Mouse (Mus musculus) retina, adult 2 months (tissue): ENCODE data around the gene Pde10a.

Experiments used
- DNase-seq: peaks from one replicate; pipeline ENCODE4 v3.0.0-alpha.2; 2012; ENCODE audit warnings: low read depth, low spot score

Pde10a gene

DNA sequence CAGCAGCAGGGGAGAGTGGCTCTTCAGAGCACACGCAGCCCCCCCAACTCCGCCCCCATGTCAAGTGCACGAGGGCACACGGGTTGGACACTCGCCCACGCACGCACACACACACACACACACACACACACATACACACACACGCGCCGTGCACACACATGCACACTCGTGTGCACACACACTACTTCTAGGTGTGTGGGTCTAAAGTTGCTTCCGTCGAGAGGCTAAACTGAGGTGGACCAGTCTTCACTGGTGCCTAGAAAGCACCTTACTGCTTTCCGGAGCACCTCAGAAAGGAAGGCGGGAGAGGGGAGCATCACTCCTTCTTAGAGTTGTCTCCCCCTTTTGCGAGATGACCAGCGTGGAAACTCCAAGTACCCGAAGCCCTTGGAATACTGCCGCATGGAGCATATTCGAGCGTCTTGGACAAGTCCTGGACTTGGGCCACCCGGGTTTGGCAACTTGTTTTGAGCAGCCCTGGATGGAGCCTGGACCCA lies at the start of gene Pde10a:
Pde10a (plus strand) TSS at position 148 of the 497 bp plus-strand sequence.
- DNase-seq: no peak

- DNase-seq: no peak
These were observed 46.6 kb upstream of the Pde10a start for GRCm38 (mm10) chr17:8478554-8478953.

GRCm38 (mm10) chr17:8479493-8480128 lies 45.6 kb upstream of the Pde10a start:
- no peak for DNase-seq

GRCm38 (mm10) chr17:8481797-8482196 lies 43.4 kb upstream of the Pde10a start:
- no peak for DNase-seq

DNA sequence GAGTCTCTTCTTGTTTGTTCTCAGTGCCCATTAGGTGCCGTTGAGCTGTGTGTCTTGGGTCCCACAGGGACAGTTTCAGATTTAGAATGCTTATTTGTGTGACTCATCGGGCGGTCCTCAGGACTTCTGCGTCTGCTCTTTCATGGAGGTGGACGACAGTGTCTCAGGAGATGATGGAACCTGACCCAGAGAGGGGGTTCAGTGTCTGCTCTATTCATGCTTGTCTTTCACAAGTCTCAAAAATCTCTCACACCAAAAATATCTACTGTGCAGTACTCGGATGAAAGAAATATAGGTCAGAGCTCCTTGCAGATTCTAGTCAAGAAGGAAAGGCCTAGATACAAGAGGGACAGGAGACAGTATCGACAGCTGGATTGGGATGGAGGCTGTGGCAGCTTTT lies 42.3 kb upstream of the Pde10a start:
- DNase-seq: no peak

DNA sequence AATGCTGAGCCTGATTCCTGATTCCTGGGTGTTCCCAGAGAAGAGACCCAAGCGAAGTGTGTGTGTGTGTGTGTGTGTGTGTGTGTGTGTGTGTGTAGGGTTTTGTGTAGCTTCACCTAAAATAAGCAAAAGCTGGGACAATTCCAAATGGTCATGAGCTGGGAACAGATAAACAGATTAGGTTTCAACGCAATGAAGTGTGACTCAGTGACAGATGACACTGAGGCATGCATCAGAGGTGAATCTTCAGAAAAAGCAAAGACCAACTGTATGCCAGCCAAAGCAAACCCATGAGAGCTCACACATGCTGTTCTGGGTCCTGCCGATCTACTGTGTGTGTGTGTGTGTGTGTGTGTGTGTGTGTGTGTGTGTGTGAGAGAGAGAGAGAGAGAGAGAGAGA lies 40.9 kb upstream of the Pde10a start:
- no peak for DNase-seq

DNA sequence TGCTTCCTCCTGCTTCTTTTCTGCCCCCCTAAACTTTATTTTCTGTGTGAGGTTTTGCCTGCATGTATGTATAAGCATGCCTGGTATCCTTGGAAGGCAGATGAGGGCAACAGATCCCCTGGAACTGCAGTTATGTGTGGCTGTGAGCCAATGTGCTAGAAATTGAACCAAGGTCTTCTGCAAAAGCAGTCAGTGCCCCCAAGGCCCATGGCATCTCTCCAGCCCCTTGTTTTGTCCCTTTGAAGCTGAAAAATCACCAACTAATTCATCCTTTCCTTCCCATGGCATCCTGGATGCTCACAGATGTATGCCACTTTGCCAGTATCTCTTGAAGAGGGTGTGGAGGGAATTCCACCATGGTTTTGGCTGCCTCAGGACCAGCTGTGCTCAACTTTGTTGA lies 40.0 kb upstream of the Pde10a start:
- DNase-seq: no peak

DNA sequence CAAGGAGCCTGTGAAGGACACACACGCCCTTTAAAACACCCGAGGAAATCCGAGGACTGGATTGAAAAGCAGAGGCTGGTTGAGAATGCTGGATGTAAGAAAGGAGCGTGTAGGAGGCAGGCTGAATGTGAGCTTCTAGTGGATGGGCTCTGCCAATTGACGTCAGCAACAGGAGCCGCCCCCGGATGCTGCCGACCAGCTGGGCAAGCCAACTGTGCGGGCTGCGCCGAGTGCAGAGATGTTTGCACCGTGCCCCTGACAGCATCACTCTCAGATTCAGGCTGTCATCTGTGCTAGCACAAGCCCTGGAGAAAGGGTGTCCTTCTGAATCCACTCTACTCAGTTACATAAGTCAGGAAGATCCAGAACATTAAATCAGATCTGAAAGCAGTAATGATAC lies 37.3 kb upstream of the Pde10a start:
- no peak for DNase-seq

DNA sequence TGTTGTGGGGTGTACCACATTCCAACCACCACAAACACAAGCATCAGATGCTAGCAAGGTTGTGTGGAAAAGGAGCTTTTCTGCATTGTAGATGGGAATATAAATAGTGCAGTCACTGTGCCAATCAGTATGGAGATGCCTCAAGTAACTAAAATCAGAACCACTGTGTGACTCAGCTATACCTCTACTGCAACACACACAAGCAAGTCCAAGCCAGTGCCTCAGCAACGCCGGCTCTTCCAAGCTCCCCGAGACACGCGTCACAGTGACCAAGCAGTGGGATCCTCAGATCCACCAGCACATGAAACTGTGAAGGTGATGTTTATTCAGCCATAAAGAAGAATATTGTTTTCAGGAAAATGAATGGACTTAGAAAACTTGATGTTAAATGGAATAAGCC lies 34.2 kb upstream of the Pde10a start:
- DNase-seq: no peak

- no peak for DNase-seq
These were observed 31.7 kb upstream of the Pde10a start for GRCm38 (mm10) chr17:8493461-8493860.

- no peak for DNase-seq
These were observed 27.0 kb upstream of the Pde10a start for GRCm38 (mm10) chr17:8498151-8498550.

- no peak for DNase-seq
These were observed 26.5 kb upstream of the Pde10a start for GRCm38 (mm10) chr17:8498655-8499054.

DNA sequence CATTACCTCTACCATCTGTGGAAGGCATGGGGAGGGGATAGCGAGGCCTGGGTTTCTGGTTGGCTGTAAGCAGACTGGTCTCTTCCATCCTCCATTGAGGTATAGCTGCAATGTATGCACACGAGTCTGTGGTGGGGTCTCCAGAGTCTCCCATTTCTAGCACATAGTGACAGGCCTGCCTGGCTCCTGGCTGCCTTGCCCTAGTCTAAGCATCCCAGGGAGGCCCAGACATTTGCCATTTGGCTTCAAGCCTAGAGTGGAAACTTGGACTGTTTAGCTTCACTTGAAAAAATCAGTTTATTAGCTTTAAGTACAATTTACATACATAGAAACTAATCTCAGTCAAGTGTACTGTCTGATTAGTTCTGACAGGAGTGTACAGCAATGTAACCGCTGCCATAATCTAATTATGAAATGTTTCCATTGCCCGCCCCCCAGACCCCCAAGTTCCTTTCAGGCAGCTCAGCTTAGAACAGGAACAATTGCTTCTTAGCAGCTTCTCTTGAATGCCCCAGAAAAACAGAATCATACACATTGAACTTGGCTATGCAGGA lies 25.5 kb upstream of the Pde10a start:
- DNase-seq: no peak

DNA sequence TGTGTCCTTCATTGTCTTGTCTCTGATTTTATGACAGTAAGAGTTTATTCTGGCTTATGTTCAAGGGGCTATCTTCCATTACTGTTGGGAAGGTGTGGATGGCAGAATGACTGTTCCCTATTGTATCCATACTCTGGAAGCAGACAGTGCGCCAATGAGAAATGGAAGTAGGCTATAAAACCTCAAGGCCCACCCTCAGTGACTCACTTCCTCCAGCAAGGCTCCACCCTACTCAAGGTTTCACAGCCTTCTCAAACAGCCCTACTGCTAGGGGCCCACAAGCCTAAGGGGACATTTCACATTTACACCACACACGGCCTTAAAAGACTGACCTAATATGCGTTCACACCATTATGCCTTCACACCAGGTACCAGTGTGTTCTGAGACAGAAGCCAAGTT lies 20.8 kb upstream of the Pde10a start:
- no peak for DNase-seq

DNA sequence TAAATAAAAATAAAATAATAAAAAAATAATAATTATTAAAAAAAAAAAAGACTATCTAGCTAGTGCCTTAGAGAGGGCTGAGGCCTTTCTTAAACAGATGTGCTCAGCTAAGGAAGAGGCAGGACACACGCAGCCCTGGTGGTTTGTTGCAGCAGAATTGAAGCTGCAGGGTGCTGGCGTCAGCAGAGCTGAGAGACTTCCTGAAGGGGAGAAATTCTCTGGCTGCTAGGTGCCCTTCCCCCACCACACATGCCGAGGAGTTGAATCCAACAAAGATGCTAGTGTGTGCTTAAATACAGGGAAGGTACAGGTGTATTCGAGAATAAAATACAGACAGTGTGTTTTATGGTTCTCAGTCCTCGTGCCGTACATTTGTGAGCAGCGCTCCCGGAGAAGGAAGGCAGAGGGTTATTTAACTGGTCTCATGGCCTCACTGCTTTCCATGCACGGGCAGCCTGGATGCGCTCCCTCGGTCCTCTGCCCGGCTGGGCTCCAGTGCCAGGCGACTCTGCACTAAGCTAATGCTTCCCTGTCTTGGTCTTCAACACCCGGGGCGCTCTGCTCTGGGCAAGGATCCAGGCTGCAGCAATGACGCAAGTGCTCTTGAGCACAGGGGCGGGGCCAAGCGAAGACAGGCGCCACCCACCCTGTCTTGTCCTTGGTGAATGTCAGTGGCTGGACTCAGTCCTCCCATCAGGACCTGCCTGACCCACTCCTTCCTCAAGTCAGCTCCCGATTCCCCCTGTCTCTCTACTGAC lies 19.3 kb upstream of the Pde10a start:
- DNase-seq: no peak

DNA sequence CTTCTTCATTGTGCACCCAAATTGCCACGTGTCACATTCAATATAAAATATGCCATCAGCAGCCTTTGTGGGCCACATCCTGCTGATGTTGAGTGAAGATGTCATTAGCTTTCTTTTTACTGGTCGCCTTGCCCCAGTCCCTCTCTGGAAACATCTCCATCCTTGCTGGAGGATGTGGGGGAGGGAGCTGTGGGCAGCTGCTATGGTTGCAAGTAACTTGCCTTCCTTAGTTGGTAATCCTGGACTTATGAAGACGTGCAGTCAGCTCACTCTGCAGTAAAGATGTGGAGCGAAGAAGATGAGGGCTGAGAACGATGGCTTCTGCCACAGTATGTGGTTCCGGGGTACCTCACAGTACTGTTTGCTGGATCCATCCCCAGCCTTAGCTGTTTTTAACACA lies 18.4 kb upstream of the Pde10a start:
- no peak for DNase-seq

DNA sequence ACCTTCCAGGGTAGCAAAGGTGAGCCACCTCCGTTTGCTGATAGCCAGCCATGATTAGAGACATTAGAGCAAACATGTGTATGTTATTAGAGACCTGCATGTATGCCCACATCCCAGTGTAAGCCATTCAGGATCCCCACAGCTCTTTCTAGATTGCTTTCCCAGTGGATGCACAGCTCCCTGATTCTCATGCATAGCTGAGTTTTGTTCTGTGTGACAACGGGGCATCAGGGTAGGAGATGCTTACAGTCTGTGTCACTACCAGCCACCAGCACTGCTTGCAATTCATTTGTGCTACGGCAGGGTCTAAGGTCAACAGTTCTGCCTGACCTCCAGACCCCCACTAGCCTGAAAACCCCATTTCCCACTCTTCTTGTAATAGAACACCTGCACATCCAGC lies 17.5 kb upstream of the Pde10a start:
- DNase-seq: no peak

DNA sequence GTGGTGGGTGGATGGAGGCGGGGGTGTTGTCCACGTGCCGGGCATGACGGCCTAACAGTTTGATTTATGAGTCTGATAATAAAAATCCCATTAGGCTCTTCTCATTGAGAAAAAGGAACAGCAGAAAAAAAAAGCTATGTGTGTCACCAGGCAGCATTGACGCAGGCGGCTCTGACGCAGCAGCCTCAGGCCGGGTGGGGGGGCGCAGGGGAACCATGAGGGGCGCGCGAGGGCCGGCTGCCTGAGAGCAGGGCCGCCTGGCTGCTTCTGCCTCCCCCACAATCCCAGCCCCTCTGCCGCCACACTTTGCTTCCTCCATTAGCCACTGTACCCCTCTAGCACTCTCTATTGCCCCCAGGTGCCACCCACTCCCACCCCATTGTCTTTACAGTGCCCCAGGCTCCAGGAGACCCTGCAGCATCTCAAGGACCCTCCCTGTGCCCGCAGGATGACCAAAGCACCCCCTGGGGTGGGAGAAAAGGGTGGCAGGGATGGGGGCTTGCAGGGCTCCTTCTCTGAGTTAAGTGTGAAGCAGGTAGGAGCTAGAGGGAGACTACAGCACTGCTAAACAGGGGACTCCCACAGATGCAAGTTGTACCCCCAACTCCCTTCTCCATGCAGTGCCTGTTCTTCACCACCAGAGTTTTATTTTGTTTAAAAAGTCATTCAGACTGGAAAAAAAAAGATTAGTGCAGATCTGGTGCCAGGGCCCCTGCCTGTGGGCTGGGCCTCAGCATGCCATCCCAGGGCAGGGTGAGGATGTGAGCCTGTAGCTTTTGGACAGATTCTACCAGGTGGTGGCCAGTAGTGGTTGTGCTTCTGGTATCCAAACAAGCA lies 16.6 kb upstream of the Pde10a start:
- DNase-seq: no peak

DNA sequence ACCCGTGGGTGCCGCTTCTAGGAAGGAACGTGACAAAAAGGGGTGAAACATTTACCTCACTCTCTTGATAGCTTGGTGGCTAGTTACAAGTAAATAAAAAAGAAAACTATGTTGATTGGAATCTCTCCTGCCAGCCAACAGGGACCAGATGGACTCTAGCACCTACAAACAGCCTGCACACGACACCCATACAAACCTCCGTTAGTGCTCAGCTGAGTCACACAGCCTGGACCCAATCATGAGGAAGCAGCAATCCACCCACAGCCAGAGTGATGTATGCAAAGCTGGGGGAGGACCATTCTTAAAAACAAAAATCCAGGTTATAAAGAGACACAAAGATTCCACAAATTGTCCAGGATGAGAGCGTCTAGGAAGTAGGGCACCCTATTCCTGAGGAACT lies 9.2 kb upstream of the Pde10a start:
- DNase-seq: no peak

- no peak for DNase-seq
These were observed 1.2 kb upstream of the Pde10a start for GRCm38 (mm10) chr17:8523986-8524385.

DNA sequence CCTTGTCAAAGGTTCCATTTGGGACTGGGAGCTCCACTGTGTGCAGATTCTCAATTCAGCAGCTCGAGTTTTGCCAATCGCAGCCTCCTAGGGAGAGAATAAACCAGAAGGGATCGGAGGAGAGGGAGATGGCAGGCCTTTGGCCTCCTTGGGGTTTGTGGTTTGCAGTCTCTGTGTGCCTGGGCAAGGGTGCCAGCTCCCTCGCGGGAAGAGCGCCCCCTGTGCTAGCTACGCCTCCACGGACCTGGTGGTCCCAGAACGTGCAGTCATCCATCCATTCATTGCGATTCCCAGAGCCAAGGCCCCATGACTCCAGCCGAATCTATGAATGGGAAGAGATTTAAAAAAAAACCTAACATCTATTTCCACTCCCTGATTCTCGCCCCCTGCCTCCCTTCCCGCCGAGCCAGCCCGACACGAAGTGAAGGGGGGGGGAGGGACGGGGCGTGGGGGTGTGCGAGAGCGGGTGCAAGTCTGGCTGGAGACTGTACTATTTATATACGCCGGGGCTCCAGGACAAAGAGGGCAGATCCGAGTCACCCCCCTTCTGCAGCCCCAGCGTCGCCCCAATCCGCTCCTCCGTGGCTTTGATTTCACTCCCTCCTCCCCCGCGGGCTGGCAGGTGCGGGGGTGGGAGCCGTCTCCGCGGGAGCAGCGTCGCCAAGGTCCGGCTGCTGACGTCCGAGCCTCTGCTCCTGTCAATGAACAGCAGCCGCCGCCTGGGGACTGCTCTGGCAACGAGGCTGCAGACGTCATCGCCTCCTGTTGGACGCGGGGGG lies 596 bp upstream of the Pde10a start:
- DNase-seq: peak; percentile 78
